Mouse (Mus musculus) thymus, adult 18-20 months (tissue): ENCODE measurements around the gene Epo.

Experiments
- DNase-seq, 2 experiments: peaks; one replicate each; pipeline ENCODE4 v3.0.0; 2022; ENCODE audit warnings: mixed read lengths in 2 of 2

Epo gene

DNA sequence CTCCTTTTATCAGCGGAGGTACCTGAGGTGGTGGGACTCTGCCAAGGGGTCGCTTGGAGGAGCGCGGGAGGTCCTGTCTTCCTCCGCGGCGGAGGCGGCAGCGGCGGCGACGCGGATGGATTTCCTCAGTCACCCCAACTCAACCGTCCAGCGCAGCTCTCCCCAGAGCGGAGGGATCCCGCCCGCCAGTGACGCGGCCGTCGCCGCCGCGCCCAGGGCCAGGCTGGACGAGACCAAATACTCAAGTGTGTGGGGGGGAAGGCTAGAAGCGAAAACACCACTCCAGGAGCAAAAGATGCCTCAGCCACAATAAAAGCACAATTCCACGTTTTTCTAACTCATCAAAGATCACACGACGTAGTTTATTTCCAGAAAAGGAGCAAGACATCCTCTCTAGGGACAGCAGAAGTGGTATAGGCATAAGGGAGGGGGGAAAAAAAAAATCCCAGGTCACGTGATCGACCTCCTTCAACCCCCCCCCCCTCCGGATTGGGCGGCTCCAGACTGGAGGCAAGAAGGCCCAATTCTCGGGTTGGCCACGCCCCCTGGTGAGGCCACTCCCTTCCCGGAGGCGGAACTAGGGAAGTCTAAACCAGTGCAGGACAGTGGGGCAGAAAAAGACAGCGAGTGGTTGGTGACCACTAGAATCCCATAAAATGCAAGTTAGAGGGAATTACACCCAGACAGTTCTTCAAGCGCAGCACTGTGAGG, at the start of gene Epo, which contains the start of gene Gnb2:
Gene Epo, minus strand, starts transcription at position 126 of the 711 bp plus-strand sequence.
Gene Gnb2, minus strand, starts transcription at position 394 of the 711 bp plus-strand sequence.
- DNase-seq = peak; percentile 94 to 97

DNA sequence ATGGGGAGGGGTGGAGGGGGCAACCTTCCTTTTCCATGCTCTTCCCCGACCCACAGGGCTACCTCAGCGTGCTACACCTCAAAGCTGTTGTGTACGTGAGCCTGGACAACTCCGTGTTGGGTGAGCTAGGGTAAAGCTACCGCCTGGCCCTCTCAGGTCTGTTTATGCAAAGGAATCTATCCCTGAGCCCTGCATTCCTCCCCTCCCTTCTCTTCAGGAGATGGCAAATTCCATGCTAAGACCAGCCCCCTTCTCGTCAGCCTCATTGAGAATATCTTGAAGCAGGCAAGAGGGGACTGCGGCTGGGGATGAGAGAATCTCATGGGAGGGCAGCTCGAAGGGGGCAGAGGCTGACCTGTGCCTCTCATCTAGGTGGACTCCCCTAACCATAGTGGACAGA, 49.7 kb upstream of the Epo start:
- DNase-seq = no peak

- no peak for DNase-seq
Observed at GRCm38 (mm10) chr5:137580246-137580645, 47.2 kb upstream of the Epo start.

GRCm38 (mm10) chr5:137574470-137574901, 41.4 kb upstream of the Epo start:
- no peak for DNase-seq

- DNase-seq = no peak
Observed at GRCm38 (mm10) chr5:137570691-137571586, 37.9 kb upstream of the Epo start.

DNA sequence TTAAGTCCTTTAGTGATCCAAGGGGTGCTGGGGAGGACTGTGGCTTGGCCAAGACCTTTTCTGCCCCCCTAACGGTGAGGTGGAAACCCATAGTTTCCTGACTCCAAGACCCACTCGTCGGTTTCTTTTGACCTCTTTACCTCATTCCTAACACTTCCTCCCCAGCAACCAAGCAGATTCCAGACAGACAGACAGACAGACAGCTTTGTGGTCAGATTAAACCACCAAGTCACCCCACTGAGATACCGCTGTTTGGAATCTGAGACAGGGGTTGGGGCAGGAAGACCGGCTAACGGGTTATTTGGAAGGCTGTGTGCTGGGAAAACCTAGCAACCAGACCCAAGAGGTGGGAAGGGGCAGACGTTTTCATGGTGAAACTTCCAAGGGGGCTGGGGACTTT, 37.1 kb upstream of the Epo start:
- no peak for DNase-seq

DNA sequence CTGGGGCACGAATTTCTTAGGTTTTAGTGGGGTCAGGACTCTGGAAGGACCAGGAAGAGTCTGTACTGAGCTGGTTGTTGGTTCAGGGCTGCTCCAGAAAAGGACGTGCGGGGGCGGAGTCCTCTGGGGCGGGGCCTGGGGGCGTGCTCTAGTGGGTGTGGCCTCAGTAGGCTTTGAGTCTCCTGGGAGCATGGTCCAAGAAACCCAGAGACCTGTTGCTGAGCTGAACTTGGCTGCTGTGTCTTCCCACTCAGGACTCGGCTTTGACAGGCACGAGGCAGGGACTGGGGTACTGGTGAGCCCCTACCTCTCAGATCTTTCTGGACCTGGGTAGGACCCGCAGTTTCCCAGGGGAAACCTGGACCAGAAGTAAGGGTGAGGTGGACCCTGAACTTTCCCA, 36.6 kb upstream of the Epo start, which contains the start of gene Tfr2:
Gene Tfr2, plus strand, starts transcription at position 176 of the 400 bp plus-strand sequence.
- no peak for DNase-seq

- DNase-seq = no peak
Observed at GRCm38 (mm10) chr5:137569031-137569430, 36.0 kb upstream of the Epo start.

GRCm38 (mm10) chr5:137568223-137568798, 35.3 kb upstream of the Epo start:
- DNase-seq = no peak

GRCm38 (mm10) chr5:137566416-137566815, 33.4 kb upstream of the Epo start:
- DNase-seq = no peak

- DNase-seq = no peak
Observed at GRCm38 (mm10) chr5:137565744-137566143, 32.7 kb upstream of the Epo start.

GRCm38 (mm10) chr5:137562965-137563364, 29.9 kb upstream of the Epo start:
- DNase-seq = no peak

DNA sequence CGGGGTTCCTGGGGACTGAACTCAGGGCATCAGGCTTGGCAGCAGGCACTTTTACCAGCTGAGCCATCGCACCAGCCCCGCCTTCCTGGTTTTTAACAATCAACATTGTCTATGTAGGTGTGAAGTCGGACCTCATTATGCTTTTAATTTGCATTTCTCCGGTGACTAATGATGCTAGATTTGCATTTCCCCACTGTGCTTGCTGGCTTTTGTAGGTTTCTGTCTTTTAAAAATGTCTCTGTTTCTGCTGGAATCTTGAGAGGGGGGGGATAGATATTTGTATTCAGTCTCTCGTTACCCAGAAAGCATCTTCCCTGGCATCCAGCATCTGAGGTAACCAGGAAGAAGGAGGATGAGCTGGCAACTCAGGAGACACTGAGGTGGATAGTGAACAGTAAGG, 28.5 kb upstream of the Epo start:
- no peak for DNase-seq

GRCm38 (mm10) chr5:137553898-137554297, 20.9 kb upstream of the Epo start:
- no peak for DNase-seq

DNA sequence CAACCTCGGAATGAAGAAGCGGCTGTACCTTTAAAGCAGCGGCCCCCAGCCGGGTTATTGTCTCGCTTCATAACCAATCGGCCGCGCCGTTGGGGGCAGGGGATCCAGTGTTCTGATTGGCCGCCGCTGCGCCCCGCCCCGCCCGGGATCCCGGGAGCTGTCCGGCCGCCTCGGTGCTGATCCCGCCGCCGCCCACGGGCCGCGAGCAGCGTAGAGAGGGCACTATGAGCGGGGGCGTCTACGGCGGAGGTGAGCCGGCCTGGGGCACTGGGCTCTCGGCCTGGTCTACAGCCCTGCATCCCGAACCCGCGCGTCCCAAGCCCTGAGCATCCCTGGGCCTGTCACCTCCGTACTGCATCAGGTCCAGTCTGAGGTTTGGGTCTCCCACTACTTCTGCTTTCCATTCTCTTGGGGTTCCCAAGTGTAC, 20.4 kb upstream of the Epo start, which contains the start of gene Actl6b:
Gene Actl6b, plus strand, starts transcription at position 107 of the 427 bp plus-strand sequence.
- peak in 1 of 2 experiments; percentile 26 for DNase-seq

DNA sequence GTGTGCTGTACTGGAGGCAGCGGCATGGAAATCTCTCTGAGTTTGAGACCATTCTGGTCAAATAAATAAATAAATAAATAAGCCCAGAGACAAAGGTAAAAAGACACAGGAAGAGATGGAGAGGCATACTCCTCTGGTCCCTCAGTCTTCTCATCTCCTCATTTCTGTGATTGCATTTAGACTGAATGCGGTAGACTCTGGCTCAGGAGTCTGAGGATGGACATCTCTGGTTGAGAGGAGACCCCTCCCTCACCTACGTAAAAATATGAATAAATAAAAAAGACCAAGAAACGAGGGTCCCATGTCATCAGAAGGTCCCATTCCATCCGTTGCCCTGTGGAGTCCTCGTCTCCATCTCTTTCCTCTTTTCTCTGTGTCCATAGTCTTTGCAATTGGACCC, 20.0 kb upstream of the Epo start:
- DNase-seq = no peak

DNA sequence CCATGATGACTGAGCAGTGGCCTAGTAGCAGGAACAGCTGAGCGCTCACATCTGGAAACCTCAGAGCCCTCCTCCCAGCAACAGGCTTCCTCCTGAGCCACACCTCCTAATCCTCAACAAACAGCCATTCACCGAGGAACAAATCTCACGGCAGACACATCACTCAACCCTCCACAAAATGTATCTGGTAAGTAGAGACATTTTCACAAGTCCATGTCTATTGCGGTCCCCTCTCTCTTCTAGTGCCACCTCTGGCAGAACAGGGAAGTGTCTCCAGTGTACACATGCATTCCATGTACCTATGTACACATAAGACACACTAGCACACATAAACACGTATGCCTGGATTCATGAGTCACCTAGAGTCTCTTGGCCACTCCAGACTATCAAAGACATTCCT, 18.1 kb upstream of the Epo start:
- DNase-seq = no peak

- DNase-seq = no peak
Observed at GRCm38 (mm10) chr5:137549840-137550239, 16.8 kb upstream of the Epo start.

DNA sequence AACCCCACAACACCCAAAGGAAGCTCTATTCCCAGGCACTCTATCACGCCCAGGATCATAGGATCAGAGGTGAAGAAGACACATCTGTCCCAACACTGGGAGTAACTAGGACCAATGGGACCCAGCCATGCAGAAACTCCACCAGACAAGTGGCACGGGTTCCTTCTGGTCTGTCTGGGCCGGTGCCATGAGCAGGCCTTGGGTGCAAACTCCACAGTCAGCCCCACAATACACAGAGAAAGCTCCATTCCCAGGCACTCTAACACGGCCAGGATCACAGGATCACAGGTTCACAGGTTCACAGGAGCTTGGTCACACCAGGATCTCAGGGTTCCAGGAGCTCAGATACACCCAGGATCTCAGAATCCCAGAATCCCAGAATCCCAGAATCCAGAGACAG, 12.6 kb upstream of the Epo start:
- no peak for DNase-seq

- no peak for DNase-seq
Observed at GRCm38 (mm10) chr5:137544926-137545325, 11.9 kb upstream of the Epo start.

DNA sequence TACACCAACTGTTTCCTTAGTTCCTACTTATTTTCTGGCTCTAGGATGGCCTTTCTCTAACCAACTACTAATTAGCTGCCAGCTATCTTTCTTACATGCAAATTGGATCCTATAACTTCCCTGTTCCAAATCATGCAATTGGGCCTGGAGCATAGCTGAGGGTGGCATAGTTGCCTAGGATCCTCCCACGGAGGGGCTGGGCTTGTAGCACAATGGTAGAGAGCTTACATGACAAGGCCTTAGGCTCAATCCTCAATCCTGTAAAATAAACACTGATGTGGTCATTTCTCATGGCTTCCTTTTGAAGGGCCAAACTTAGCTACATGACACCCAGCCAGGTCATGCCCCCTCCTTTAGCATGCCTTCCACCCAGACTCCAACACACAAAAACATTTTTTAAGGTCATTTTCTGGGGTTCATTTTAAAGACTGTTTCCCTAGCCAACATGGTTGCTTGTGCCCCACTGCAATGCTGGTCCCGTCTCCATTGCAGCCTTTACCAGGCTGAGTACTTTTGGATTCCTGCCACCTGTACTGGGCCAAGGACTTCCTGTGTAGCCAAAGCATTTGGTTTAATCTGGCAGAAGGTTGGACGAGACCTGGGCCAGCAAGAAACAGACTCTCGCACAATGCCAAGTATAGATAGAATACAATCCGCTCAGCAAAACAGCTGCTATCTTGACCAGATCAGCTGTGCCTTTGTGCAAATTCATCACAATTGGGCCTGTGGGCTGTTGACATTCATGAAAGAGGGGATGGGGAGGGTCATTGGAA, 8.9 kb upstream of the Epo start:
- no peak for DNase-seq

GRCm38 (mm10) chr5:137540991-137541390, 7.9 kb upstream of the Epo start:
- no peak for DNase-seq
